Mouse (Mus musculus) liver, embryonic 14.5 days (tissue): ENCODE data around the gene B3galt1.

Experiments
- CTCF ChIP-seq: IDR thresholded peaks from 2 replicates; pipeline ENCODE4 v1.5.1; 2016; ENCODE audit warnings: antibody characterized with exemption, low read depth, control low read depth
- EP300 ChIP-seq: IDR thresholded peaks from 2 replicates; pipeline ENCODE4 v1.6.1; 2016; ENCODE audit warnings: antibody characterized with exemption, low read depth

DNA sequence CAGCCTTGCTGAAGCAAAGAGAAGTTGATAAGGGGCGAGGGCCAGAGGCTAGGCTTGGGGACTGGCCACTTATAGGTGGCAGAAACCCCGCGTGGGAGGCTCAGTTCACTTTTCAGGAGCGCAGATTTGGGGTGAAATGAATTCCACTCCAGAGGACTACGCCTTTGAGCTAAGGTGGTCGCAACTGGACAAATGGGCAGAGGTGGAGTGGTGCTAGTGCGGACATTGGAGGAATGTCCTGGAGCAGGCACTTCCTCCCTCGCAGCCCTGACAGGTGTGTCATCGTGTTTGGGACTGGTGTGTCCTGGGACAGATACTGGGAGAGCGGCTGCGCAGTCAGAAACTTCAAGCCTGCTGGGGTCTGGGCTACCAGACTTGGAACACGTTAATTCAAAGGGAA is 895 bp downstream of the B3galt1 start:
- TF ChIP-seq CTCF (no peak), EP300 (no peak)
